Mouse (Mus musculus): Measurements from ENCODE around the gene G3bp1. TPM values are rescaled to one million over a fixed set of nuclear protein-coding genes. Genes with fewer than 3 reads are reported as not detected.

Gene G3bp1
- polyA plus RNA-seq, 1 experiment from 2014 or later = 237 TPM

- 88% methylated on average over 3 of the region's 3 CpGs for WGBS
- Histone ChIP-seq H3K4me3 (no peak overlapping the region), H3K27ac (no peak overlapping the region), H3K27me3 (no peaks in the 10 kb centered on the region), H3K36me3 (peaks cover 26% of the 10 kb centered on the region), H3K4me2 (replicated peaks) (no peak overlapping the region), H3K9me3 (no peaks in the 10 kb centered on the region), H3K9ac (no peak overlapping the region), H3K4me1 (no peaks in the 10 kb centered on the region)
- ATAC-seq (ENCODE audit: insufficient number of reproducible peaks, insufficient read depth, low FRiP score, low TSS enrichment) = no peak
Measured at GRCm38 (mm10) chr11:55505485-55505884, 36.0 kb downstream of the G3bp1 start.

- no peaks in the 10 kb centered on the region for H3K9me3 ChIP-seq
- no peak overlapping the region for H3K9ac ChIP-seq
- no peak overlapping the region for H3K4me2 ChIP-seq (replicated peaks)
- no peaks in the 10 kb centered on the region for H3K36me3 ChIP-seq
- H3K27me3 ChIP-seq = no peaks in the 10 kb centered on the region
- ATAC-seq (ENCODE audit: insufficient number of reproducible peaks, insufficient read depth, low FRiP score, low TSS enrichment) = no peak
- WGBS = 55% methylated on average over 5 of the region's 5 CpGs
- no peak overlapping the region for H3K27ac ChIP-seq
- no peak overlapping the region for H3K4me3 ChIP-seq
- no peaks in the 10 kb centered on the region for H3K4me1 ChIP-seq
Measured at GRCm38 (mm10) chr11:55511374-55511773, 41.9 kb downstream of the G3bp1 start.

DNA sequence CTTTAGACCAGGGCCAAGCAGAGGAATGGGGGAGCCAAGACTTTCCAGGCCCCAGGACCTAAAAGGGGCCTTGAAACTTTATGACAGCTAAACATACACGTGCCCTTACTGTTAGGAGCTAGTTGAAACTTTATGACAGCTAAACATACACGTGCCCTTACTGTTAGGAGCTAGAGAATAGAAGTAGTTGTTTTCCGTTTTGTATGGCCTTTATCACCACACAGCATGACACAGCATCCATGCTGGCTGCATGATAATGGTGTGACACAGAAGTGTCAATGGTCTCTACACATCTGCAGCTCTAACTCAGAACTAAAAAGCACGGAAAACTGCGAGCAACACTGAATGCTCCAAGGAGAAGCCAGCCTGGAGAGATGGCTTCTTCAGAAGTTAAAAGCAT lies 48.2 kb downstream of the G3bp1 start:
- H3K9ac ChIP-seq = no peak overlapping the region
- H3K4me3 ChIP-seq = no peak overlapping the region
- H3K36me3 ChIP-seq = no peaks in the 10 kb centered on the region
- no peaks in the 10 kb centered on the region for H3K4me1 ChIP-seq
- no peak overlapping the region for H3K27ac ChIP-seq
- ATAC-seq (ENCODE audit: insufficient number of reproducible peaks, insufficient read depth, low FRiP score, low TSS enrichment) = no peak
- H3K9me3 ChIP-seq = no peaks in the 10 kb centered on the region
- no peak overlapping the region for H3K4me2 ChIP-seq (replicated peaks)
- H3K27me3 ChIP-seq = no peaks in the 10 kb centered on the region
- 73% methylated on average over 5 of the region's 5 CpGs for WGBS

- Histone ChIP-seq H3K4me2 (replicated peaks) (0 out of 2 replicates have a peak overlapping the region, but pooled peaks have one; percentile 18), H3K9me3 (no peaks in the 10 kb centered on the region), H3K27ac (no peak overlapping the region), H3K4me1 (no peaks in the 10 kb centered on the region), H3K4me3 (no peak overlapping the region), H3K36me3 (no peaks in the 10 kb centered on the region), H3K9ac (no peak overlapping the region), H3K27me3 (no peaks in the 10 kb centered on the region)
- WGBS = 4% methylated on average over 9 of the region's 9 CpGs
- no peak for ATAC-seq (ENCODE audit: insufficient number of reproducible peaks, insufficient read depth, low FRiP score, low TSS enrichment)
Measured at GRCm38 (mm10) chr11:55518806-55519674, 49.6 kb downstream of the G3bp1 start.

- H3K27me3 ChIP-seq = no peaks in the 10 kb centered on the region
- 76% methylated on average over 7 of the region's 7 CpGs for WGBS
- H3K9ac ChIP-seq = no peak overlapping the region
- no peak overlapping the region for H3K27ac ChIP-seq
- H3K4me1 ChIP-seq = no peaks in the 10 kb centered on the region
- no peak overlapping the region for H3K4me3 ChIP-seq
- no peaks in the 10 kb centered on the region for H3K36me3 ChIP-seq
- ATAC-seq (ENCODE audit: insufficient number of reproducible peaks, insufficient read depth, low FRiP score, low TSS enrichment) = no peak
- no peaks in the 10 kb centered on the region for H3K9me3 ChIP-seq
- H3K4me2 ChIP-seq (replicated peaks) = no peak overlapping the region
Measured at GRCm38 (mm10) chr11:55530741-55531140, 61.3 kb downstream of the G3bp1 start.

DNA sequence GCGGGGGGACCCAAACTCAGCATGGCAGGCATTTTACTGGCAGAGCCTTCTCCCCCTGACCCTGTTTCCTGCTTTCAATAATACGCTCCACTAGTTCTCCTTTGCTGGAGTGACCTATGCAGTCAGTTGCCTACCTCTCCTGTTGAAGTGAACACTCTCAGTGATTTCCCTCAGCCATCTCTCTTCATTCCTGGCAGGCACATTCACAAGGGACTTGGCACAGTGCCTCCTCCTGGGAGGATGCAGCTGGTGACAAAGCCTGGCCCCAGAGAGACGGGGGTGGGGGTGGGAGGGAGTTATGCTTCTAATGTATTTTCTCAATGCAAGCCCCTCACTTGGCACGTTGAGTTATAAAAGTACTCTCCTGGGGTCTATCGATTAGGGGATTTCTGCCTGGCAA lies 63.9 kb downstream of the G3bp1 start:
- H3K27me3 ChIP-seq = no peaks in the 10 kb centered on the region
- no peaks in the 10 kb centered on the region for H3K9me3 ChIP-seq
- no peak for ATAC-seq (ENCODE audit: insufficient number of reproducible peaks, insufficient read depth, low FRiP score, low TSS enrichment)
- no peak overlapping the region for H3K27ac ChIP-seq
- H3K4me2 ChIP-seq (replicated peaks) = no peak overlapping the region
- H3K4me3 ChIP-seq = no peak overlapping the region
- no peak overlapping the region for H3K9ac ChIP-seq
- no peaks in the 10 kb centered on the region for H3K36me3 ChIP-seq
- H3K4me1 ChIP-seq = no peaks in the 10 kb centered on the region
- 76% methylated on average over 5 of the region's 5 CpGs for WGBS

- no peak overlapping the region for H3K4me3 ChIP-seq
- H3K36me3 ChIP-seq = no peaks in the 10 kb centered on the region
- H3K4me1 ChIP-seq = no peaks in the 10 kb centered on the region
- H3K9me3 ChIP-seq = no peaks in the 10 kb centered on the region
- H3K4me2 ChIP-seq (replicated peaks) = no peak overlapping the region
- 38% methylated on average over 2 of the region's 2 CpGs for WGBS
- no peak overlapping the region for H3K9ac ChIP-seq
- no peak overlapping the region for H3K27ac ChIP-seq
- no peak for ATAC-seq (ENCODE audit: insufficient number of reproducible peaks, insufficient read depth, low FRiP score, low TSS enrichment)
- no peaks in the 10 kb centered on the region for H3K27me3 ChIP-seq
Measured at GRCm38 (mm10) chr11:55534766-55535165, 65.3 kb downstream of the G3bp1 start.

DNA sequence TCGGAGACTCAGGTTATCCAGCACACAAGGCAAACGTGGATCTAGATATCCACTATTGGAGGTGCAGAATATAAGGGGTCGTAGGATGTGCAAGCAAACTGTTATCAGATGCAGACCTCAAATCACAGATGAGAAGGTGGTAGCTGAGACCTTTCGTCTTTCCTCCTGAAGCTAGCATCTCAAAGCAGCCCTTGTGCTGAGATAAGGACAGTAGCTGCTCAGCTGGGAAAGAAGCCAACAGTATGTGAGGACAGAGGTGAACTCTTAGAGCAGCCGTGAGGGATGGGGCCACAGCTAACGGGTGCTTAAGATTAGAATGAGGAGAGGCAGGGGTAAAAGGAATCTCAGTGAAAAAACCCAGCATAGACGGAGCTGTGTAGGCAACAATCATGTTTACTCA lies 72.6 kb downstream of the G3bp1 start:
- 0 out of 2 replicates have a peak, but pooled peaks cover 3% of the 10 kb centered on the region for H3K9me3 ChIP-seq
- no peak for ATAC-seq (ENCODE audit: insufficient number of reproducible peaks, insufficient read depth, low FRiP score, low TSS enrichment)
- H3K36me3 ChIP-seq = no peaks in the 10 kb centered on the region
- H3K4me1 ChIP-seq = no peaks in the 10 kb centered on the region
- no peaks in the 10 kb centered on the region for H3K27me3 ChIP-seq
- H3K27ac ChIP-seq = no peak overlapping the region
- H3K4me2 ChIP-seq (replicated peaks) = no peak overlapping the region
- WGBS = 64% methylated on average over 7 of the region's 7 CpGs
- H3K9ac ChIP-seq = no peak overlapping the region
- H3K4me3 ChIP-seq = no peak overlapping the region

- Histone ChIP-seq H3K36me3 (no peaks in the 10 kb centered on the region), H3K4me3 (no peak overlapping the region), H3K27me3 (no peaks in the 10 kb centered on the region), H3K4me2 (replicated peaks) (no peak overlapping the region), H3K27ac (no peak overlapping the region), H3K9me3 (0 out of 2 replicates have a peak, but pooled peaks cover 3% of the 10 kb centered on the region), H3K9ac (no peak overlapping the region), H3K4me1 (no peaks in the 10 kb centered on the region)
- WGBS = 59% methylated on average over 4 of the region's 4 CpGs
- ATAC-seq (ENCODE audit: insufficient number of reproducible peaks, insufficient read depth, low FRiP score, low TSS enrichment) = no peak
Measured at GRCm38 (mm10) chr11:55542671-55543070, 73.2 kb downstream of the G3bp1 start.

DNA sequence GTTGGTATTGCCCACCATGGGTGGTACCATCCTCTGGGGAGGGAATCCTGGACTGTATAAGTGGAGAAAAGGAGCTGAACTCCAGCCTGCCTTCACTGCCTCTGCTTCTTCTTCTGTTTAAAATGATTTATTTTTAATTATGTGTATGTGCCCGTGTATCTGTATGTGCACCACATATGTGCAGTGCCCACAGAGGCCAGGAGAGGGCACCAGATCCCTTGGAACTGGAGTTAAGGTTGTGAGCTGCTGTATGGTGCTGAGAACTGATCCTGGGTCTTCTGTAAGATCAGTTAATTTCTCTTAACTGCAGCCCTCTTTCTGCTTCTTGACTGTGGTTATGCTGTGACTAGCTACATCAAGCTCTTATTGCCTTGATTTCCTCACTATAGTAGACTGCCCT lies 76.2 kb downstream of the G3bp1 start:
- no peaks in the 10 kb centered on the region for H3K4me1 ChIP-seq
- H3K9me3 ChIP-seq = 0 out of 2 replicates have a peak, but pooled peaks cover 3% of the 10 kb centered on the region
- H3K27ac ChIP-seq = no peak overlapping the region
- ATAC-seq (ENCODE audit: insufficient number of reproducible peaks, insufficient read depth, low FRiP score, low TSS enrichment) = no peak
- WGBS = 88% methylated on average over 1 of the region's 1 CpGs
- H3K27me3 ChIP-seq = no peaks in the 10 kb centered on the region
- H3K4me2 ChIP-seq (replicated peaks) = no peak overlapping the region
- H3K9ac ChIP-seq = no peak overlapping the region
- no peaks in the 10 kb centered on the region for H3K36me3 ChIP-seq
- no peak overlapping the region for H3K4me3 ChIP-seq

All from embryonic facial prominence, embryonic 12.5 days (tissue).